Mouse (Mus musculus) forebrain, postnatal 0 days (tissue): Measurements from ENCODE around the gene Afp. TPM values are rescaled to one million over a fixed set of nuclear protein-coding genes. Genes with fewer than 3 reads are reported as not detected.

Source experiments
- ATAC-seq: fragments of 200-750 bp; cut with Nextera tagmentation; 2 replicates; pipeline ENCODE4 v1.8.0; 2017; ENCODE audit warnings: mild to moderate bottlenecking, moderate library complexity
- DNase-seq: peaks from one replicate; pipeline ENCODE4 v3.0.0-alpha.2; 2015
- H3K27ac ChIP-seq: fragments of 300-500 bp; sonication (generic); 2 replicates; pipeline ENCODE4 v1.5.1; 2014; ENCODE audit warnings: low read depth, mild to moderate bottlenecking, antibody characterized with exemption, low read length, moderate library complexity, mixed read lengths
- H3K27me3 ChIP-seq: fragments of 300-500 bp; sonication (generic); 2 replicates; pipeline ENCODE4 v1.6.1; 2014; ENCODE audit warnings: mild to moderate bottlenecking, low read length, mixed read lengths; ENCODE audit not compliant: insufficient read depth
- H3K36me3 ChIP-seq: fragments of 300-500 bp; sonication (generic); 2 replicates; pipeline ENCODE4 v1.6.1; 2014; ENCODE audit warnings: mild to moderate bottlenecking, moderate library complexity; ENCODE audit not compliant: insufficient read depth
- H3K4me1 ChIP-seq: fragments of 300-500 bp; sonication (generic); 2 replicates; pipeline ENCODE4 v1.6.1; 2014; ENCODE audit warnings: antibody characterized with exemption; ENCODE audit not compliant: insufficient read depth
- H3K4me2 ChIP-seq: fragments of 300-500 bp; sonication (generic); 2 replicates; pipeline ENCODE4 v1.6.1; 2014; ENCODE audit warnings: low read depth, mild to moderate bottlenecking, moderate library complexity
- H3K4me3 ChIP-seq: fragments of 300-500 bp; sonication (generic); 2 replicates; pipeline ENCODE4 v1.5.1; 2014; ENCODE audit warnings: low read depth, low read length, mixed read lengths
- H3K9ac ChIP-seq: fragments of 300-500 bp; sonication (generic); 2 replicates; pipeline ENCODE4 v1.6.1; 2014; ENCODE audit warnings: mild to moderate bottlenecking
- H3K9me3 ChIP-seq: fragments of 300-500 bp; sonication (generic); 2 replicates; pipeline ENCODE4 v1.6.1; 2016; ENCODE audit warnings: low read length
- CTCF ChIP-seq: sonication (generic); IDR thresholded peaks from 2 replicates; pipeline ENCODE4 v1.5.1; 2016; ENCODE audit warnings: antibody characterized with exemption, control low read depth, low read depth
- WGBS: fragments of 180-500 bp; shearing (Covaris S2); extraction: QIAGEN DNeasy Blood & Tissue Kit; methylation state at CpG from one replicate; pipeline ENCODE4 v1.1.7; 2014; 5-methylcytosine and 5-hydroxymethylcytosine counted together
- polyA plus RNA-seq: library from polyadenylated mRNA; unstranded; fragments of >200 nt; fragmentation: Nextera tagmentation; extraction: Ambion mirVana; gene quantifications from 2 replicates; pipeline ENCODE4 v1.2.1, GENCODE M21; 2015
- total RNA-seq: library from RNA; depleted of rRNA; stranded (reverse); fragments of >200 nt; gene quantifications from 2 replicates; pipeline ENCODE4 v1.2.3, GENCODE M21; 2014

Gene Afp
- total and polyA plus RNA-seq, 2 experiments from 2014 or later, result 0.17 TPM; not detected in 1

- Histone ChIP-seq H3K27ac (no peak overlapping the region), H3K4me1 (no peaks in the 10 kb centered on the region), H3K36me3 (no peaks in the 10 kb centered on the region), H3K9ac (no peak overlapping the region), H3K27me3 (no peaks in the 10 kb centered on the region), H3K9me3 (no peaks in the 10 kb centered on the region), H3K4me2 (no peak overlapping the region), H3K4me3 (no peak overlapping the region)
- WGBS, result 34% methylated on average over 6 of the region's 6 CpGs
- ATAC-seq, result no peak
- DNase-seq, result no peak
- no peak for TF ChIP-seq CTCF
Measured at GRCm38 (mm10) chr5:90467245-90467644, 23.3 kb upstream of the Afp start.

GRCm38 (mm10) chr5:90470836-90471235 lies 19.7 kb upstream of the Afp start:
- Histone ChIP-seq H3K9me3 (no peaks in the 10 kb centered on the region), H3K4me2 (no peak overlapping the region), H3K4me3 (no peak overlapping the region), H3K9ac (no peak overlapping the region), H3K27me3 (no peaks in the 10 kb centered on the region), H3K4me1 (no peaks in the 10 kb centered on the region), H3K27ac (no peak overlapping the region), H3K36me3 (no peaks in the 10 kb centered on the region)
- no peak for ATAC-seq
- DNase-seq, result no peak
- WGBS, result 91% methylated on average over 3 of the region's 3 CpGs
- TF ChIP-seq CTCF, result no peak

GRCm38 (mm10) chr5:90473902-90474301 lies 16.6 kb upstream of the Afp start:
- TF ChIP-seq CTCF, result no peak

GRCm38 (mm10) chr5:90474369-90474768 lies 16.2 kb upstream of the Afp start:
- Histone ChIP-seq H3K27me3 (no peaks in the 10 kb centered on the region), H3K4me3 (no peak overlapping the region), H3K9ac (no peak overlapping the region), H3K4me1 (no peaks in the 10 kb centered on the region), H3K27ac (no peak overlapping the region), H3K4me2 (no peak overlapping the region), H3K36me3 (no peaks in the 10 kb centered on the region), H3K9me3 (no peaks in the 10 kb centered on the region)
- ATAC-seq, result no peak
- TF ChIP-seq CTCF, result no peak
- WGBS, result 94% methylated on average over 5 of the region's 5 CpGs
- DNase-seq, result no peak

More at GRCm38 (mm10) chr5:90473902-90474301, 16.6 kb upstream of the Afp start:
- Histone ChIP-seq H3K9ac (no peak overlapping the region), H3K4me1 (no peaks in the 10 kb centered on the region), H3K4me3 (no peak overlapping the region), H3K9me3 (no peaks in the 10 kb centered on the region), H3K27me3 (no peaks in the 10 kb centered on the region), H3K36me3 (no peaks in the 10 kb centered on the region), H3K4me2 (no peak overlapping the region), H3K27ac (no peak overlapping the region)
- ATAC-seq, result no peak
- DNase-seq, result no peak
- WGBS, result 94% methylated on average over 4 of the region's 4 CpGs

- no peak for DNase-seq
- H3K27ac ChIP-seq, result no peak overlapping the region
- WGBS, result 94% methylated on average over 3 of the region's 3 CpGs
- no peaks in the 10 kb centered on the region for H3K36me3 ChIP-seq
- H3K4me2 ChIP-seq, result no peak overlapping the region
- H3K9me3 ChIP-seq, result no peaks in the 10 kb centered on the region
- no peak overlapping the region for H3K9ac ChIP-seq
- no peaks in the 10 kb centered on the region for H3K27me3 ChIP-seq
- ATAC-seq, result no peak
- H3K4me1 ChIP-seq, result no peaks in the 10 kb centered on the region
- H3K4me3 ChIP-seq, result no peak overlapping the region
- no peak for TF ChIP-seq CTCF
Measured at GRCm38 (mm10) chr5:90476741-90477140, 13.8 kb upstream of the Afp start.

GRCm38 (mm10) chr5:90477308-90478140 lies 13.0 kb upstream of the Afp start:
- WGBS, result 76% methylated on average over 7 of the region's 7 CpGs
- H3K9me3 ChIP-seq, result no peaks in the 10 kb centered on the region
- ATAC-seq (no peak), DNase-seq (no peak)
- H3K27ac ChIP-seq, result no peak overlapping the region
- H3K4me3 ChIP-seq, result no peak overlapping the region
- TF ChIP-seq CTCF, result no peak
- no peaks in the 10 kb centered on the region for H3K27me3 ChIP-seq
- H3K4me1 ChIP-seq, result no peaks in the 10 kb centered on the region
- no peaks in the 10 kb centered on the region for H3K36me3 ChIP-seq
- H3K4me2 ChIP-seq, result no peak overlapping the region
- no peak overlapping the region for H3K9ac ChIP-seq

GRCm38 (mm10) chr5:90478886-90479285 lies 11.7 kb upstream of the Afp start:
- no peak overlapping the region for H3K27ac ChIP-seq
- H3K27me3 ChIP-seq, result no peaks in the 10 kb centered on the region
- 89% methylated on average over 1 of the region's 1 CpGs for WGBS
- ATAC-seq (no peak), DNase-seq (no peak)
- no peak overlapping the region for H3K9ac ChIP-seq
- H3K36me3 ChIP-seq, result no peaks in the 10 kb centered on the region
- no peak overlapping the region for H3K4me3 ChIP-seq
- H3K9me3 ChIP-seq, result no peaks in the 10 kb centered on the region
- H3K4me2 ChIP-seq, result no peak overlapping the region
- H3K4me1 ChIP-seq, result no peaks in the 10 kb centered on the region
- TF ChIP-seq CTCF, result no peak
